Mouse (Mus musculus) forebrain, postnatal 0 days (tissue): Measurements from ENCODE around the gene Lipk. TPM values are rescaled to one million over a fixed set of nuclear protein-coding genes. Genes with fewer than 3 reads are reported as not detected.

Experiments
- ATAC-seq: fragments of 200-750 bp; cut with Nextera tagmentation; 2 replicates; pipeline ENCODE4 v1.8.0; 2017; ENCODE audit warnings: mild to moderate bottlenecking, moderate library complexity
- DNase-seq: peaks from one replicate; pipeline ENCODE4 v3.0.0-alpha.2; 2015
- H3K27ac ChIP-seq: fragments of 300-500 bp; sonication (generic); 2 replicates; pipeline ENCODE4 v1.5.1; 2014; ENCODE audit warnings: low read depth, mild to moderate bottlenecking, antibody characterized with exemption, low read length, moderate library complexity, mixed read lengths
- H3K27me3 ChIP-seq: fragments of 300-500 bp; sonication (generic); 2 replicates; pipeline ENCODE4 v1.6.1; 2014; ENCODE audit warnings: mild to moderate bottlenecking, low read length, mixed read lengths; ENCODE audit not compliant: insufficient read depth
- H3K36me3 ChIP-seq: fragments of 300-500 bp; sonication (generic); 2 replicates; pipeline ENCODE4 v1.6.1; 2014; ENCODE audit warnings: mild to moderate bottlenecking, moderate library complexity; ENCODE audit not compliant: insufficient read depth
- H3K4me1 ChIP-seq: fragments of 300-500 bp; sonication (generic); 2 replicates; pipeline ENCODE4 v1.6.1; 2014; ENCODE audit warnings: antibody characterized with exemption; ENCODE audit not compliant: insufficient read depth
- H3K4me2 ChIP-seq: fragments of 300-500 bp; sonication (generic); 2 replicates; pipeline ENCODE4 v1.6.1; 2014; ENCODE audit warnings: low read depth, mild to moderate bottlenecking, moderate library complexity
- H3K4me3 ChIP-seq: fragments of 300-500 bp; sonication (generic); 2 replicates; pipeline ENCODE4 v1.5.1; 2014; ENCODE audit warnings: low read depth, low read length, mixed read lengths
- H3K9ac ChIP-seq: fragments of 300-500 bp; sonication (generic); 2 replicates; pipeline ENCODE4 v1.6.1; 2014; ENCODE audit warnings: mild to moderate bottlenecking
- H3K9me3 ChIP-seq: fragments of 300-500 bp; sonication (generic); 2 replicates; pipeline ENCODE4 v1.6.1; 2016; ENCODE audit warnings: low read length
- CTCF ChIP-seq: sonication (generic); IDR thresholded peaks from 2 replicates; pipeline ENCODE4 v1.5.1; 2016; ENCODE audit warnings: antibody characterized with exemption, control low read depth, low read depth
- WGBS: fragments of 180-500 bp; shearing (Covaris S2); extraction: QIAGEN DNeasy Blood & Tissue Kit; methylation state at CpG from one replicate; pipeline ENCODE4 v1.1.7; 2014; 5-methylcytosine and 5-hydroxymethylcytosine counted together
- microRNA-seq, 2 experiments: library from miRNA; unstranded; fragments of <30 nt; microRNA quantifications; one replicate each; pipeline ENCODE4; 2016
- polyA plus RNA-seq: library from polyadenylated mRNA; unstranded; fragments of >200 nt; fragmentation: Nextera tagmentation; extraction: Ambion mirVana; gene quantifications from 2 replicates; pipeline ENCODE4 v1.2.1, GENCODE M21; 2015
- total RNA-seq: library from RNA; depleted of rRNA; stranded (reverse); fragments of >200 nt; gene quantifications from 2 replicates; pipeline ENCODE4 v1.2.3, GENCODE M21; 2014; rRNA removed

Lipk gene
- total and polyA plus RNA-seq, 2 experiments from 2014 or later, result not detected

DNA sequence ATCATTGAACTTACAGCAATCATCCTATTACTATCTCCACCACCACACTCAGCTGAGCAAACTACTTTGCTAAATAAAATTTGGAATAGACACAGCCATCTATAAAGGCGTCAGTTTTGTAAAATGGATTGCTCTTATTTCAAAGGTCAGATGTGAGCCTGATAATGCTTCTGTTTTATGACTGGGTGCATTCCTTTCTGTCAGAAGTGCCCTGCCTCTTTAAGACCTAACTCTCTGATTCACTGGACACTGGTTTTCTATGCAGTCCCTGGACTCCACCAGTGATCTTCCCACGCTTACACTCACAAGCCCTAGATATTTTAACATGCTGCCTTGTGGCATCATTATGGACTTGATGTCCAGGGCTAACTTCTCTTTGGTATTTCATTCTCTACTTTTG, 70.0 kb downstream of the Lipk start:
- 87% methylated on average over 2 of the region's 2 CpGs for WGBS

DNA sequence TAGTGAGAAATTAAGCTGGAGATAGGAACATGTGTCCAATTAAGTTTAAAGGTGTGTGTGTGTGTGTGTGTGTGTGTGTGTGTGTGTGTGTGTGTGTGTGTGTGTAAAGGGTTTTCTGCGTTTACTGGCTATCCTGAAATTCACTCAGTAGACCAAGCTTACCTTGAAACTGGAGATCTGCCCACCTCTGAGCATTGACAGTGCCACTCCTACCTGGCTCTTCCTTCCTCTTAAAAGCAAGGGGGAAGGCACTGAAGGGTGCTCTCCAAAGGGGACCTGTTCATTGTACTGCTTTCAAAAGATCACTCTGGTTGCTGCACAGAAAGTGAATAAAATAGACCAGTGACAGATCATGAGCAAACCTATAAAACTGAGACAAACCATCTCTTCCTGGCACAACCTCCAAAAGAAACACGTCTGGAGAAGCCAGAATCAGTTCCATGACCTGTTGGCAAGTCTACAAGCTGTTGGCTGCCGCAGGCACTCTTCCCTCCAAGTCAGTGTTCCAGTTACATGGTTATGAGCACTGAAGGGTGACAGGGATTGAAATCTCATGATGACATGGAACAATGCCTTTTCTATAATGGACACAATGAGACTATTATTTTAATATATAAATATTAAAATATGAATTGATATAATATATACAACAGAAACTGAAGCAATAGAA, 81.1 kb downstream of the Lipk start:
- Histone ChIP-seq H3K27ac (no peak overlapping the region), H3K9me3 (no peaks in the 10 kb centered on the region), H3K4me2 (no peak overlapping the region), H3K4me3 (no peak overlapping the region), H3K27me3 (no peaks in the 10 kb centered on the region), H3K4me1 (no peaks in the 10 kb centered on the region), H3K36me3 (no peaks in the 10 kb centered on the region), H3K9ac (no peak overlapping the region)
- no peak for TF ChIP-seq CTCF
- ATAC-seq, result no peak
- 70% methylated on average over 3 of the region's 3 CpGs for WGBS
- no peak for DNase-seq

More for the DNA sequence above, 70.0 kb downstream of the Lipk start:
- Histone ChIP-seq H3K27me3 (no peaks in the 10 kb centered on the region), H3K36me3 (no peaks in the 10 kb centered on the region), H3K27ac (no peak overlapping the region), H3K4me3 (no peak overlapping the region), H3K9ac (no peak overlapping the region), H3K4me2 (no peak overlapping the region), H3K9me3 (no peaks in the 10 kb centered on the region), H3K4me1 (no peaks in the 10 kb centered on the region)
- no peak for ATAC-seq
- no peak for DNase-seq
- TF ChIP-seq CTCF, result no peak

DNA sequence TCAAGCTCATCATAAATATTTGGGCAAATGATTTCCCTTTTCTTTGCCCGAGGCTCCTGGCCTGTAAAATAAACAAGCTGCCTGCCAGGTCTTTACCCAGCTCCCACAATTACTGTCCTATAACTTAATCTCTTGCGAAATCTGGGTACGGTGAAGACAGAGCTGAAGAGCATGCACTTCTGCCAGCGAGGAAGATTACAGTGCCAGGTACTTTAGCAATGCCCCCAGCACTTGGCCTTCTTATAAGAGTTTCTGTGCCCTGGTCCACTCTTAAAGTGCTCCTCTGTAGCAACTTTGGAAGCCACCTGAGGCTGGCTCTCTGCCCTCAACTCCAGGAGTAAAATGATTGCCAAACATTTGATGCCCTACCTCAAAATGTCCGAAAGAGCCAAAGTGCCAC, 87.3 kb downstream of the Lipk start:
- H3K4me3 ChIP-seq, result no peak overlapping the region
- 80% methylated on average over 5 of the region's 5 CpGs for WGBS
- no peaks in the 10 kb centered on the region for H3K4me1 ChIP-seq
- no peak overlapping the region for H3K27ac ChIP-seq
- H3K4me2 ChIP-seq, result no peak overlapping the region
- H3K36me3 ChIP-seq, result no peaks in the 10 kb centered on the region
- ATAC-seq (no peak), DNase-seq (no peak)
- H3K27me3 ChIP-seq, result no peaks in the 10 kb centered on the region
- no peak overlapping the region for H3K9ac ChIP-seq
- H3K9me3 ChIP-seq, result no peaks in the 10 kb centered on the region
- no peak for TF ChIP-seq CTCF

DNA sequence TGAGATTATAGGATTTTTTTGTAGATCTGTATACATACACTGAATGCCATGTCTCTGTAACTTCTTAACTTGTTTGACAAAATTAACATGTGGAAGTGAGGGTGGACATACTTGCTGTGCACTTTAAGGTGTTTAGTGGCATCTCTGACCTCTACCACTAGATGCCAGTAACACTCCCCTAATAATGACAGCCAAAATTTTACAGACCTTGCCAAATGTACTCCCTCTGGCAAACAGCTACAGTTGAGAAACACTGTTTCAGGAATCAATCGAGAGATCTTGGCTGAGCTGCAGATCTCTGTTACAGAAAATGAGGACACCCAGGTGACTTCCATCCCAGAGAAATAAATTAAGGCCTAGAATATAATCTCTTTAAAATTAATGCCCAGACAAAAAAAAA, 88.1 kb downstream of the Lipk start:
- Histone ChIP-seq H3K27me3 (no peaks in the 10 kb centered on the region), H3K9me3 (no peaks in the 10 kb centered on the region), H3K4me3 (no peak overlapping the region), H3K9ac (no peak overlapping the region), H3K27ac (no peak overlapping the region), H3K4me2 (no peak overlapping the region), H3K4me1 (no peaks in the 10 kb centered on the region), H3K36me3 (no peaks in the 10 kb centered on the region)
- 55% methylated on average over 1 of the region's 1 CpGs for WGBS
- no peak for TF ChIP-seq CTCF
- DNase-seq (no peak), ATAC-seq (no peak)

Small RNA genes lying within 50 kb of the gene (microRNA-seq; reads per million reads assigned to microRNA genes)
- 0 reads per million in 2 experiments for gene Gm23334

Other genes with a start within 250 kb of the Lipk start
- 9.5 and 15.8 TPM in 2 replicates for gene Lipo3, start 246.3 kb upstream of the Lipk start, total RNA-seq
- gene Lipo3, start 246.3 kb upstream of the Lipk start, polyA plus RNA-seq, result 10.8 and 13.6 TPM in 2 replicates
- gene Lipo1, start 220.8 kb upstream of the Lipk start, total RNA-seq, result not detected in 2 replicates
- not detected in 2 replicates for gene Lipo1, start 220.8 kb upstream of the Lipk start, polyA plus RNA-seq
- not detected in 2 replicates for gene Lipf, start 47.1 kb upstream of the Lipk start, total RNA-seq
- gene Lipf, start 47.1 kb upstream of the Lipk start, polyA plus RNA-seq, result not detected in 2 replicates
- not detected in 2 replicates for gene Lipn, start 59.1 kb downstream of the Lipk start, total RNA-seq
- gene Lipn, start 59.1 kb downstream of the Lipk start, polyA plus RNA-seq, result not detected in 2 replicates
- not detected in 2 replicates for gene Lipm, start 92.6 kb downstream of the Lipk start, total RNA-seq
- not detected in 2 replicates for gene Lipm, start 92.6 kb downstream of the Lipk start, polyA plus RNA-seq
- gene Ankrd22, start 157.8 kb downstream of the Lipk start, total RNA-seq, result not detected in 2 replicates
- gene Ankrd22, start 157.8 kb downstream of the Lipk start, polyA plus RNA-seq, result not detected in 2 replicates
- 22.8 and 23.6 TPM in 2 replicates for gene Stambpl1, start 183.9 kb downstream of the Lipk start, total RNA-seq
- 11.0 and 17.7 TPM in 2 replicates for gene Stambpl1, start 183.9 kb downstream of the Lipk start, polyA plus RNA-seq
- gene Acta2, start 247.3 kb downstream of the Lipk start, total RNA-seq, result 3.8 and 11.1 TPM in 2 replicates
- 6.0 and 8.5 TPM in 2 replicates for gene Acta2, start 247.3 kb downstream of the Lipk start, polyA plus RNA-seq